Mouse (Mus musculus) ES-E14 (cell line): ENCODE results near the gene Foxn3.

Experiments used
- CHD2 ChIP-seq: IDR thresholded peaks from 2 replicates; pipeline ENCODE4 v1.6.1; 2014; ENCODE audit warnings: mild to moderate bottlenecking, low read depth, low read length, inconsistent platforms
- ZC3H11A ChIP-seq: IDR thresholded peaks from 2 replicates; pipeline ENCODE4 v1.6.1; 2012; ENCODE audit warnings: low read depth, mild to moderate bottlenecking, inconsistent platforms, low read length, borderline replicate concordance
- ZNF384 ChIP-seq: IDR thresholded peaks from 2 replicates; pipeline ENCODE4 v1.6.1; 2012; ENCODE audit warnings: low read depth, low read length, inconsistent platforms

DNA sequence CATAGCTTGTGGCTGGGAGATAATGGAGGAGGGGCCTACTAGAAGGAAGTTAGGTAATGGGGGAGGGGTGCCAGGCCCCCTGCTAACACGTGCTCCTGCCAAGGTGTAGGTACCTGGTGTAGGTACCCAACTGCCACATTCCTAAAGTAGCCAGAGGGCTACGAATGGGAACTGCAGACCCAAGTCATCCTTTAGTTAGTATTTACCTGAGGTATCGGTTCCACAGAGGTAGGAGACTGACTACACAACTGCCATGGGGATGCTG, 226.3 kb downstream of the Foxn3 start:
- TF ChIP-seq ZNF384: no peak
- TF ChIP-seq CHD2: no peak
- no peak for TF ChIP-seq ZC3H11A
